Mouse (Mus musculus) activated CD4-positive, CD25-positive, alpha-beta regulatory T cell (primary cell): ENCODE data around the gene Cldn4. TPM values are rescaled to one million over a fixed set of nuclear protein-coding genes. Genes with fewer than 3 reads are reported as not detected.

ENCODE experiments used
- polyA plus RNA-seq, 2 experiments: library from polyadenylated mRNA; unstranded; fragments of 100-300 nt; shearing (Covaris generic); gene quantifications; one replicate each; pipeline ENCODE4 v1.2.1; 2017

The Cldn4 gene
- under 1 TPM in 1 of 2 experiments, not detected in 1; 0.57 TPM for polyA plus RNA-seq

DNA sequence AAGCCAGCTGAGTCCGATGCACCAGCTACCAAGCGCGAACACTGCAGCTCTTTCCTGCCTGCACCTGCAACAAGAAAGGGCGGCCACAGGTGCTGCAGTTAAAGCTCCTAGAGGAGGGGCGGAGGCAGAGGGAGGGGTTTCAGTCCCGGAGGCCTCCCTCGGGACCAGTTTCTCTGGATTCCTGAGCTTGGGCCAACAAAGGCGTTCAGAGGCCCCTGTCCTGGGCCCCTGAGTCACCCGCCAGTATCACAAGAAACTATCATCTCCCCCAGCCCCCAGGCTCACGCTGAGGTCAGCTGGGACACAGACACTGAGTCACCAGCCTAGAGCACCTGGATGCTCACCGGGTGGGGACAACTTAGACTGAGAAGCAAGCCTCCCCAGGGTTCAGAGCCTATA, at the start of gene Cldn4:
TSS of gene Cldn4 (minus strand) at position 78 of the 399 bp plus-strand sequence.

GRCm38 (mm10) chr5:134985633-134986297, 39.0 kb upstream of the Cldn4 start, which contains the start of gene Cldn3:
Gene Cldn3 (plus strand): TSS chr5:134986214.

DNA sequence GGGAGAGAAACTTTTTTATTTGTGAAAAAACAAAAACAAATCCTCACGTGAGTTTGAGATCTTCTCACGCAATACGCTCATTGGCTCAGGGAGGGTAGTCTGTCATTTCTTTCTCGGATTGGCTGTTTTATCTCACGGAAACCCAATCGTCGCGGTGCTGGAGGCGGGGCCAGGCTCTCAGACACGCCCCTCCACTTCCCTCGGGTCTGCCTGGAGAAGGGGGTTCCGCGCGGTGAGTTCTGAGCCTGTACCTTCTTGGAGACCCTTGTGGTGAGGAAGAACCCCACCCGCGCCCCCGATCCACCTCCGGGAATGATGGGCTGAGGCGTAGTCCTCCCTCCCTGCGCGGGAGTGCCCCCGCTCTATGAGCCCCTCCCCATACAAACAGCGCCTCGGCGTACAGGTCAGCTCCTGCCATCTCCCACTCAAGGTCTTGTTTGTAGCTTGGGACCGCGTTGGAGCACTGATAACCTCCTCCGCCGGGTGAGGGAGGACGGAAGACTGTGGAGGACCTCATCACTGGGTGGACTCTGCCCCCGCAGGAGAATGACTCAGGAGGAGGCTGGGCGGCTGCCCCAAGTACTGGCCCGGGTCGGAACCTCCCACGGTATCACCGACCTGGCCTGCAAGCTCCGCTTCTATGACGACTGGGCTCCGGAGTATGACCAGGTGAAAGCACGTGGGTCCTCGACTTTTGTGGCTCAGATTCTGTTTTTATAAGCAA, 14.4 kb downstream of the Cldn4 start, which contains the start of gene Mettl27:
TSS of gene Mettl27 (plus strand) at position 190 of the 724 bp plus-strand sequence.

GRCm38 (mm10) chr5:134915311-134915710, 31.4 kb downstream of the Cldn4 start, which contains the start of gene Cldn13:
Gene Cldn13 (minus strand): TSS chr5:134915526.

DNA sequence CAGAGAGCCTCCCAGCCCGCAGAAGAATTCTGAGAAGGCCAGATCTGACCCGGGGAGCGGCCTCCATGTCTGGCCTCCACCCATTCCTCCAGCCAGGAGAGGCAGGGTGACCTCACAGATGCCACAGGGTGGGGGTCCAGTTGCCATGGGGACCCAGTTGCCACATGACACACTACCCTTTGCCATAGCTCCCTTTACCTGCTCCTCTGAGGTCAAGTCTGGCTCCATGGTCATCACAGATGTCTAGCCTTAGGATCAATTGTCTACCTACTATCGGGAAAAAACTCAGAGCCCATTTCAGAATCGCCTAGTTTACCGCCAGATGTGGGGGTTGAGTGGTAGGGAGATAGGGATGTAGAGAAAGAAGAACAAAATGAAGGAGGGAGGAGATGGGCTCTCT, 40.1 kb downstream of the Cldn4 start, which contains the start of gene Tmem270:
TSS of gene Tmem270 (minus strand) at position 101 of the 400 bp plus-strand sequence.

Other genes starting within 250 kb of the Cldn4 start
- under 1 TPM; 0.17 to 0.26 TPM for gene Eln, start 199.6 kb downstream of the Cldn4 start, polyA plus RNA-seq
- gene Tmem270, start 40.2 kb downstream of the Cldn4 start, polyA plus RNA-seq = not detected
- gene Cldn13, start 31.4 kb downstream of the Cldn4 start, polyA plus RNA-seq = 1 to 10 TPM; 1.2 to 2.7 TPM
- gene Mettl27, start 14.6 kb downstream of the Cldn4 start, polyA plus RNA-seq = 10 to 100 TPM; 11.0 to 18.6 TPM
- gene Cldn3, start 39.3 kb upstream of the Cldn4 start, polyA plus RNA-seq = not detected
- 10 to 100 TPM; 43.2 to 91.7 TPM for gene Abhd11, start 62.2 kb upstream of the Cldn4 start, polyA plus RNA-seq
- 10 to 100 TPM in 1 of 2 experiments, 1 to 10 TPM in 1; 9.5 to 15.9 TPM for gene Stx1a, start 76.5 kb upstream of the Cldn4 start, polyA plus RNA-seq
- 10 to 100 TPM; 16.8 to 24.4 TPM for gene Dnajc30, start 117.3 kb upstream of the Cldn4 start, polyA plus RNA-seq
- gene Bud23, start 118.0 kb upstream of the Cldn4 start, polyA plus RNA-seq = 100 to 1,000 TPM in 1 of 2 experiments, 10 to 100 TPM in 1; 76.2 to 111 TPM
- not detected for gene Vps37d, start 131.3 kb upstream of the Cldn4 start, polyA plus RNA-seq
- under 1 TPM; 0.18 to 0.43 TPM for gene Mlxipl, start 143.0 kb upstream of the Cldn4 start, polyA plus RNA-seq
- 10 to 100 TPM; 12.8 to 16.5 TPM for gene Tbl2, start 202.7 kb upstream of the Cldn4 start, polyA plus RNA-seq
- gene Bcl7b, start 221.3 kb upstream of the Cldn4 start, polyA plus RNA-seq = 10 to 100 TPM; 82.5 to 84.2 TPM
- 10 to 100 TPM; 31.2 to 45.4 TPM for gene Baz1b, start 240.3 kb upstream of the Cldn4 start, polyA plus RNA-seq